Mouse (Mus musculus): Measurements from ENCODE around the gene Yipf3.

Yipf3 gene

DNA sequence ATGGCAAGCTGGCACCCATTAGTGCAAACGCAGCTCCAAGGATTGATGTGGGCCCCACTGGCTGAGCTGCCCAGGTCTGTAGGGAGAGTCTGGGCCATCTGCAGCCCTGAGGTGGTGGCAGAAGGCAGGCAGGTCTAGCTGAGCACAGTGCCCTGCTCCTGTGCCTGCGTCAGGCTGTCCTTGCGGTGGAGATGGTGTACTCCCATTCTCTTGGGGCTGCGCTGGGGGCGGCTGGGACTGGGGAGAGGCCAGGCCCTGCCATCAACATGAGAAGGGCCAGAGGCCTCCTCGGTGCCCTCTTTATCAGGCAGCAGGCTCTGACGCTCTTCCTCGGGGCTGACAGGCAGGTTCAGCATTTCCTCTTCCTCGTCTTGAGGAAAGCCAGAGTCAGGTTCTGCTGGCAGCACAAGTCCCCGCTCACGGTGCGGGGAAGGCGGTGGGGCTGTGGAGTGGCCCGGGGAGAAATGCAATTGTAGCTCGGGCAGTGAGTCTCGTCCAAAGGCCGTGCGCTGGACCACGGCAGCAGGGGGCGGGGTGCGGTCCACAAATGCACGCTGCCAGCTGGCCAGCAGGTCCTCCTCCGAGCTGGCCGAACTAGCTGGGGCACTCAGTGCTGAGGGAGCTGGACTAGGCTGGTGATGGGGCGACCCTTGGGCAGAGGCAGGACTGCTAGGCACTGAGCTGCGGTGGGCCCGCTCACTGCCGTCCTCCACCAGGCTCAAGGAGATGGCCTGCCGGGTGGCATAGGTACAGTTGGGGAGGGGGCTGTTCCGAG lies 10.6 kb downstream of the Yipf3 start:
- no peak for DNase-seq

DNA sequence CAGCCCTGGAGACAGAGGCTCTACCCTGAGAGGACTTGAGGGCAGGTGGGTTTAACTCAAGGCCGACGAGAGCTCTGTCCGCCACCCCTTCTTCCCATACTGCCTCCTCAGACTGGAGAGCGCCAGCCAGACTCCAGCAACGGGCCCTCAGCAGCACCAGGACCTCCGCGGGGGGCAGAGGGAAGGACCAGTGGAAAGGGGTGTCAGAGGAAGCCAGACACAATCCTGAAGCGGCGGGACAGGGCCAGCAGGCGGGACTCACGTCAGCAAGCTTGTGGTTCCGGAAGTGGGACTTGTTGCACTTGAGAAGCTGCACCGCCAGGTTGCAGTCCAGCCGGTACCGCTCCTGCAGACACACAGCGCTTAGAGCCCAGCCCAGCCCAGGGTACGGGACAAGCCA lies 11.8 kb downstream of the Yipf3 start:
- no peak for DNase-seq

DNA sequence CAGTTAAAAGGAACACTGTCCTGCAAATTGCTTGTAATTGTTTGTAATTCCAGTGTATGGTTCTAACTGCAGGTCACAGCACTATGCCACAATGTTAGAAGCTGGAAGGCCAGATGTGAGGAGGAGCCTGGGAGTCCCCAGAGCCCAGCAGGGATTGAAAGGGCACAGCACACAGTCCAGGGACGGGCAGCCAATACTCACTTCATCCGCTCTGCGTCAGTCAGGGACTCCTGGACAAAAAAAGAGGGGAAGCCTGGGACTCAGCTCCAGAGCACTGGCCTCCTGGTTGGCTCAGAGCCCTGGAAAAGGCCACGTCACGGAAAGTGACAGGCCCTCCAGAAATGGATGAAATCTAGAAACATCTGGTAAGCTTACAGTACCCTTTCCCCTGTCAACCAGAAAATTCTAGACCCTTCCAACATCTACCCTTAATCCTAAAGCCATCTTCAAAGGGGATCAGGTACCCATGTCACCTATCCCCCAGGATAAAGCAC lies 14.4 kb downstream of the Yipf3 start:
- DNase-seq, result no peak

GRCm38 (mm10) chr17:46265502-46265901 lies 17.6 kb downstream of the Yipf3 start:
- no peak for DNase-seq

DNA sequence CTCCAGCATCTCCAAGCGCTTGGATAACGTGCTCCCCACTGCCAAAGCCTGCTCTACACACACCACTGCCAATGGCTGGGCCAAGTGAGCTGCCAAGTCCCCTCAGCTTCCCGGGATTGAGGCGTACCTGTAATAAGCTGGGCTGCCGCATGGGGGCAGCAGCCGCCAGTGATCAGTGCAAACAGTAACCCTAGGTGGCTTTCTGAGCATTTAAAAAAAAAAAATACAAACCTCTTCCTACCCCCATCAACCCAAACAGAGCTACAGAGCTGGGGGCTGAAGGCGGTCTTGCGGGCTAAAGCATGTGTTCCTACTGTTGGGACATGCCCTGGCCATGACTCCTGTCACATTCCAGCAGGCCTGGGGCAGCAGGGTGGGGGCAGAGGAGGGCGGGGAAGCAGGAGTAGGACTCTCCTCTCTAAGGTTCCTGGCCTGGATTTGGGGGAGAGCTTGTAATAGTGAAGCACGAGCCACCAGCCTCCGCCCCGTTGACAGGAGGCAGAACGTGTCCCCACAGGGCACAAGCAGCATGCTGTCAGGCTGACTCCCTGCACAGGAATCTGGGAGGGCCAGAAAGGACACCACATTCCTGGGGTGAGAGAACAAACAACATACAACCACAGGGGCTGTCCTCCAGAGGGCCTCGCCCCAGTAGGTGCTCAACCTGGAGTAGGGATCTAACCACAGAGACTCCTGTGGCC lies 18.2 kb downstream of the Yipf3 start:
- peak; percentile 46 to 47 for DNase-seq

DNA sequence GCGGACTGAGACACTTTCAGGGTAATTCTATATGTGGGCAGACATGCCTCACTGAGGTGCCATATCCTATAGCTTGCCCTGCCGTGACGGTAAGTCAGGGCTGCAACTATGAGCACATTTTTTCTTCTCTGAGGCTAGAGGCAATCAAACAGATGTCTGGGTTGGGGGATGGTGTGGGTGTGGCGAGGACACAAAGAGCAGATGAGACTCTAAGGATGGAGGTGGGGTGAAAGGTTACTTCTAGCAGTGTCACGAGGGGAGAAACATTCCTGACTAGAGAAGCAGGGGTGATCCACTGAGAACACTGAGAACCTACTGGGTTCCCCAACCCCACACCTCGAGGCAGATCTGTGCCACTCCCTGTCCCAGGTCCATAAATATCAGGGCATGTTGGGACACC lies 19.1 kb downstream of the Yipf3 start:
- DNase-seq, result no peak

- DNase-seq, result no peak
These were observed 19.6 kb downstream of the Yipf3 start for GRCm38 (mm10) chr17:46267511-46267910.

DNA sequence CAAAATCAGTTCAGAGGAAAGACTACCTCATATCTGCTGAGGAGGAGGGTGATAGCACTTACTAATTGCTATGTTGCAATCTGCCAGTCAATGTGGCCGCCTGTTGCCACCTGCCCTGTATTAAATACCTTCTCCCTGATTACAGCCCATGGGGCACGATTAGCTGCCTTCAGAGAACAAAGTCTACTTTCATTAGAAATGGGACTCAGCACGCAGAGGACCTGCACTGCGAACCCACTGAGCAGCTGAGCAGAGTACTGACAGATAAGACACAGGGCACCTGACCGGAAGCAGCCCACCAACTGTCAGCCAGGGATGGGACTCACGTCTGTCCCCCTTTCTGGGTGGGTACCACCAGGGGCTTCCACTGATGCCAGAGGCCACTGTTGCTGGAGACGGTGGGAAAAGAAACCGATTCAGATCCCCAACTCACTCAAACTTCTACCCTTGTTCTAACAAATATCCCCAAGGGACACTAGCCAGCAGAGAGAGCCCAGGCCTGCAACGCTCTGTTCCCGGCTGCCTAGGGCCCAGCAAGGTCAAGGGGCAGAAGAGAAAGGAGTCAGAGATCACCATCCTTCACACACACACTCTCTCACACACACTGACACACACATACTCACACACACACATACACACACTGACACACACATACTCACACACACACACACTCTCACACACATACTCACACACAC lies 20.3 kb downstream of the Yipf3 start:
- DNase-seq, result no peak

GRCm38 (mm10) chr17:46269771-46270534 lies 22.1 kb downstream of the Yipf3 start:
- DNase-seq, result no peak

DNA sequence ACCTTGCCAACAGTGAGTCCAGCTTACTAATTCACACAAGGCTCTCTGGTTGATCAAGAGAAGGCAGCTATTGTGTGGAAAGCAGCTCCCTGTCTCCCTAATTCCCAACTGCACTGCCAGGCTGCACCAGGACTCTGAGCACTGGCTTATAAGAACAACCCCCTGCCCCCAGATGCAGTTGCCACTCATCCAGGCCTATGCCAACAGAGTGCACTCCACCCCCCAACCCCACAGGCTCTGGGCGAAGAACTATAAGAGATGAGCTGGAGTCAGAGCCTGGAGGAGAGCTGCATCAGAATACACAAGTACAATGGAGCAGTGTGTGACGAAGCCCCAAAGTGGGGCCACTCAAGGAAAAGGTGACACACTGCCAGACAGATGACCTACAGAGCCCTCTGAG lies 24.2 kb downstream of the Yipf3 start:
- DNase-seq, result no peak

GRCm38 (mm10) chr17:46272675-46273074 lies 24.8 kb downstream of the Yipf3 start:
- DNase-seq, result no peak

GRCm38 (mm10) chr17:46273803-46274236 lies 25.9 kb downstream of the Yipf3 start:
- DNase-seq, result no peak

DNA sequence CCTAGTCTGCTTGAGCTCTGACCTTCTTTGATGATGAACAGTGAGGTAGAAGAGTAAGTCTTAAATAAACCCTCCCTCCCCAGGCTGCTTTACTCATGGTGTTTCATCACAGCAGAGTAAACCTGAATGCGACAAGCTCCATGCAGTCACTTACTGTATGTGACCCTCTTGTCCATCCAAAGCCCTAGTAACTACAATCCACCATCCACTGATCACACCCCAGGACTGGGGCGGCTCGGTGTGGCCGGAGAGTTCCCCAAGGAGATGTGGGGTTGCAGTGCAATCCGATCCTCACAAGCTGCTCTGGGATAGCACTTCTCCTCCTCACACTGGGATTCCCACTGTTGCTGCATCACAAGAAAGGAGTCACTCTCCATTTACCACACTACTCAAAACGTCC lies 26.6 kb downstream of the Yipf3 start:
- DNase-seq, result no peak

GRCm38 (mm10) chr17:46275034-46275433 lies 27.2 kb downstream of the Yipf3 start:
- DNase-seq, result no peak

- no peak for DNase-seq
These were observed 27.6 kb downstream of the Yipf3 start for GRCm38 (mm10) chr17:46275506-46275905.

- DNase-seq, result no peak
These were observed 29.7 kb downstream of the Yipf3 start for GRCm38 (mm10) chr17:46277586-46277985.

- DNase-seq, result no peak
These were observed 30.3 kb downstream of the Yipf3 start for GRCm38 (mm10) chr17:46278011-46278765.

DNA sequence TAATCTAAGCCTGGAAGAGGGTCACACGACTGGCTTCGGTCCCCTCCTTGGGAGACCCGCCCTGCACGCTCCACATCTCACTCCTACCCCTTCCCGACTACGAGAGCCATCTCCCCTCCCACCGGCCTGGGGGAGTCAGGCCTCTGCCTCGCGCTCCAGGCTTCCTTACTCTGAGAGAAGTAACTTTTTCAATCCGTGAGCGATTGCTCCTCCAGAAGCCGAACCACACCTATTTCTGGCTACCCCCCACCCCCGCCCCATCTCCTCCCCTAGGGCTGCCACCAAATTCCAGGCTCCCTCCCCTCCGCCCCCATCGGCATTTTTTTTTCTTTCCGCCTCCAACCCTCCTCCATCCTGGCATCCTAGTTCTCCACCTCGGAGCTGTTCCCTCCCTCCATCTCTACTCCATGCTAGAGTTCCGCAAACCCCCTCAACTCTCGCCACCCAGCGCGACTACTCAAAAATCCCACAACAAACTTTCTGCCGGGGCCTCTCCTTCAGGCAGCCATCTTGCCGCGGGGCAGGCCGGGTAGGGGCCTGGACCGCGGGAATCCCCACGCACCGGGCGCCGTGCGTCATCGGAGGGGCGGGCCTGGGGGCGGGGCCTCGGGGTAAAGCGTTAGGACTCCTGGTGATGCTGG lies 34.7 kb downstream of the Yipf3 start, which contains the start of gene Tjap1:
Gene Tjap1 (minus strand): TSS at position 544 of the 641 bp plus-strand sequence.
- DNase-seq, result peak; percentile 67 to 70

DNA sequence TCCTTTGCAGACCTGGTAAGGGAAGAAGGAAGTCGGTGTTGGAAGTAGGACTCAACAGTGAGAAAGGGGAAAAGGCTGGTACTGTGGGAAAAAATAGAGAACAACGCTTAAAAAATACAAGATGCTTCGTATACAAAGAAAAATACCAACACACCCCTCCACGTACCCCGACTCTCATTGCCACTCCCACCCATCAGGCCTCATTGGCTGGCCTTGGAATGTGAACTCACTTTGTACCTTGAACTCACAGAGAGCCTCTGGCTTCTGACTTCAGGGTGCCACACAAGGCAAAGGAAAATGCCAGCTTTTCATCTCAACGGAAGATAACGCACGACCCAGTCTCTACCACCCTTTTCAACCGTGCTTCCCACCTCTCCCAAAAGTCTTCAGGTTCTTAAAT lies 35.3 kb downstream of the Yipf3 start:
- no peak for DNase-seq

DNA sequence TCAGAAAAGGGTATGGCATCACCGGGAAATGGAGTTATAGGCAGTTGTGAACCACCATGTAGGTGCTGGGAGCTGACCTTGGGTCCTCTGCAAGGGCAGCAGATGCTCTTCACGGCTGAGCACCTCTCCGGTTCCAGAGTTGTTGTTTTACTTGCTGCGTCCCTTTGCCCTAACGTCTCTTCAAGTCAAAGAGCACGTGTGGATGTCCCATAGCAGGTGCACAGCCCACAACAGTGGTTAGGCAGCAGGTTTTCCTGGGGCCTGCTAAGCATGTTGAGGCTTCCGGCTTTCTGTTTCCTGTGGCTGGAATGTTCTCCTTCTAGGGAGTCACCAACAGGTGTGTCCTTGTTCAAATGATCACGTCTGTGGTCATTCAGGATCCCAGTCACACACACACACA lies 36.0 kb downstream of the Yipf3 start:
- DNase-seq, result peak in 1 of 2 experiments; percentile 57

DNA sequence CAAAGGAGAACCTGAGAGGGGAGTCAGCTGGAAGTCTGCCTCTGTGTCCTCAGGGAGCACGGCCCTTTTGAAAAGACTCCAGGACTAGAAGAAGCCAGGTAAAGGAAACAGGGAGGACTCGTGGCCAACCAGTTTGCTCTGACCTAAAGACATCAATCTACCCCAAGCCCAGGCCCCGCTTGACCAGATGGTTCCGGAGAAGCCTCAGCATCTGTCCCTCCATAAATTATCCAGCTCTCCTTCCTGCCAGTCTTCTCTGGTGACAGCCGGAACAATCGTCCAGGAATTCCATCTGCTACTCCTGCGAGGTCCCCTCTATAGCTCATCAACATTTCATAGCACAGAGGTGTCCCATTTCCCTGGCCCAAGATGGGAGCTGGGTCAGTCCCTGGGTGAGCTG lies 36.8 kb downstream of the Yipf3 start:
- DNase-seq, result no peak
